Comparison of ENCODE assay signal across 7 mouse cellular contexts in genomic region chr2:153443434-153444240, GRCm38 (mm10). TPM values are rescaled to one million over a fixed set of nuclear protein-coding genes. Genes with fewer than 3 reads are reported as not detected.
A peak's percentile ranks its signal among the peaks of the same experiment; 100 is the strongest.
DNase-seq lines count a peak whose midpoint lies in the region; ATAC-seq and TF ChIP-seq lines count a peak whose summit lies in the region.

No protein-coding gene starts in this region.

- no peaks in the 10 kb centered on the region for H3K9me3 ChIP-seq in forebrain, embryonic 10.5 days
- H3K9me3 ChIP-seq in limb, embryonic 12.5 days, result no peaks in the 10 kb centered on the region
- no peaks in the 10 kb centered on the region for H3K9me3 ChIP-seq in midbrain, embryonic 11.5 days (ENCODE audit: control insufficient read depth, low read length)

- ATAC-seq in limb, embryonic 12.5 days (ENCODE audit: insufficient number of reproducible peaks, insufficient read depth, low FRiP score, low TSS enrichment, low read depth), result peak; percentile 38; the same call in 1 of the 2 replicates
- ATAC-seq in midbrain, embryonic 11.5 days (ENCODE audit: low FRiP score), result peak; percentile 65

- H3K36me3 ChIP-seq in testis, adult 2 months (ENCODE audit: control insufficient read depth, insufficient read depth, low read length), result no peaks in the 10 kb centered on the region; the same call in 1 of the 2 replicates
- H3K36me3 ChIP-seq in forebrain, embryonic 10.5 days (replicated peaks), result no peaks in the 10 kb centered on the region
- no peaks in the 10 kb centered on the region for H3K36me3 ChIP-seq in limb, embryonic 12.5 days
- no peaks in the 10 kb centered on the region for H3K36me3 ChIP-seq in midbrain, embryonic 11.5 days (ENCODE audit: control insufficient read depth, insufficient read depth, low read length)
- no peaks in the 10 kb centered on the region for H3K36me3 ChIP-seq in thymus, adult 2 months (ENCODE audit: control insufficient read depth, insufficient read depth, low read length)

- peak overlapping the region; percentile 87 for H3K9ac ChIP-seq in limb, embryonic 12.5 days (replicated peaks)
- H3K9ac ChIP-seq in midbrain, embryonic 11.5 days (ENCODE audit: low read length), result peak overlapping the region; percentile 73

- no peak for DNase-seq in testis, postnatal 14 days (ENCODE audit: low spot score)
- peak; percentile 51 for DNase-seq in forebrain, embryonic 10.5 days (ENCODE audit: extremely low spot score, low spot score)
- DNase-seq in heart, postnatal 36 days, result peak; percentile 53 to 58
- peak; percentile 97 for DNase-seq in midbrain, embryonic 11.5 days (ENCODE audit: low spot score, missing footprints)
- DNase-seq in thymus, adult 2 months, result peak; percentile 54

- peak overlapping the region; percentile 91 for H3K4me2 ChIP-seq in limb, embryonic 12.5 days
- H3K4me2 ChIP-seq in midbrain, embryonic 11.5 days, result peak overlapping the region; percentile 99

- no peaks in the 10 kb centered on the region for H3K27me3 ChIP-seq in testis, adult 2 months (ENCODE audit: control insufficient read depth, insufficient read depth, low read length)
- peaks cover 16% of the 10 kb centered on the region for H3K27me3 ChIP-seq in forebrain, embryonic 10.5 days (ENCODE audit: poor library complexity, severe bottlenecking)
- H3K27me3 ChIP-seq in limb, embryonic 12.5 days, result no peaks in the 10 kb centered on the region
- no peaks in the 10 kb centered on the region for H3K27me3 ChIP-seq in midbrain, embryonic 11.5 days (ENCODE audit: control insufficient read depth, insufficient read depth, low read length)
- H3K27me3 ChIP-seq in thymus, adult 2 months (ENCODE audit: control insufficient read depth, insufficient read depth, low read length), result no peaks in the 10 kb centered on the region; the same call in 1 of the 2 replicates

- peaks cover 31% of the 10 kb centered on the region for H3K4me1 ChIP-seq in testis, adult 2 months (ENCODE audit: control insufficient read depth, insufficient read depth, low read length)
- H3K4me1 ChIP-seq in forebrain, embryonic 10.5 days, result peaks cover 69% of the 10 kb centered on the region
- peaks cover 37% of the 10 kb centered on the region for H3K4me1 ChIP-seq in limb, embryonic 12.5 days (replicated peaks)
- H3K4me1 ChIP-seq in midbrain, embryonic 11.5 days (ENCODE audit: control insufficient read depth, insufficient read depth, low read length), result peaks cover 31% of the 10 kb centered on the region
- peaks cover 21% of the 10 kb centered on the region for H3K4me1 ChIP-seq in thymus, adult 2 months (replicated peaks; ENCODE audit: control insufficient read depth, insufficient read depth, low read length)

- TF ChIP-seq POLR2A in testis, adult 2 months (IDR thresholded peaks at IDR 0.05; ENCODE audit: control insufficient read depth, low read depth, low read length), result no peak
- no peak for TF ChIP-seq POLR2A in thymus, adult 2 months (IDR thresholded peaks at IDR 0.05; ENCODE audit: control insufficient read depth, extremely low read depth, insufficient read depth, low read length, poor library complexity)

- H3K4me3 ChIP-seq in testis, adult 2 months (ENCODE audit: control insufficient read depth, low read depth, low read length), result peak overlapping the region; percentile 84
- H3K4me3 ChIP-seq in forebrain, embryonic 10.5 days, result peak overlapping the region; percentile 81
- peak overlapping the region; percentile 89 for H3K4me3 ChIP-seq in limb, embryonic 12.5 days (replicated peaks)
- peak overlapping the region; percentile 87 for H3K4me3 ChIP-seq in midbrain, embryonic 11.5 days (ENCODE audit: low read depth, low read length)
- H3K4me3 ChIP-seq in thymus, adult 2 months (ENCODE audit: control insufficient read depth, insufficient read depth, low read length), result peak overlapping the region; percentile 68

- TF ChIP-seq CTCF in testis, adult 2 months (IDR thresholded peaks at IDR 0.05; ENCODE audit: control insufficient read depth, insufficient read depth, insufficient replicate concordance, low read depth, low read length), result no peak
- no peak for TF ChIP-seq CTCF in thymus, adult 2 months (IDR thresholded peaks at IDR 0.05; ENCODE audit: borderline replicate concordance, control insufficient read depth, extremely low read depth, insufficient read depth, low read length, poor library complexity)

- H3K27ac ChIP-seq in testis, adult 2 months (ENCODE audit: control insufficient read depth, insufficient read depth, low read depth, low read length), result no peak overlapping the region
- peak overlapping the region; percentile 91 for H3K27ac ChIP-seq in forebrain, embryonic 10.5 days
- H3K27ac ChIP-seq in limb, embryonic 12.5 days, result peak overlapping the region; percentile 96
- peak overlapping the region; percentile 93 for H3K27ac ChIP-seq in midbrain, embryonic 11.5 days (ENCODE audit: low read depth, low read length)
- no peak overlapping the region for H3K27ac ChIP-seq in thymus, adult 2 months (ENCODE audit: control insufficient read depth, insufficient read depth, low read length)

- under 1% methylated on average over 59 of the region's 59 CpGs for WGBS in forebrain, embryonic 10.5 days
- WGBS in limb, embryonic 12.5 days, result 2% methylated on average over 52 of the region's 59 CpGs
- under 1% methylated on average over 55 of the region's 59 CpGs for WGBS in midbrain, embryonic 11.5 days
- WGBS in thymus, adult 2 months, result under 1% methylated on average over 59 of the region's 59 CpGs

- intact Hi-C loops in heart, postnatal 36 days (cut with DNase I), result loop anchor here (2.0 kb wide), 1 partner anchor 93 kb away; no protein-coding TSS in a partner anchor

RNA-seq across cellular contexts. Expression of gene 4930404H24Rik, which starts 49.0 kb away (rescaled TPM):
- polyA plus RNA-seq in testis, adult 2 months (2012; rRNA removed), result 1.9 and 4.2 TPM in 2 replicates
- polyA plus RNA-seq in forebrain, embryonic 10.5 days (2016; fragmentation: Nextera tagmentation; extraction: Ambion mirVana), result not detected in 2 replicates
- not detected for total RNA-seq in heart, postnatal 36 days (2021)
- polyA plus RNA-seq in limb, embryonic 12.5 days (2016; fragmentation: Nextera tagmentation; extraction: Ambion mirVana), result not detected in 2 replicates
- polyA plus RNA-seq in midbrain, embryonic 11.5 days (2014; fragmentation: Nextera tagmentation; extraction: Ambion mirVana), result not detected in 2 replicates
- polyA plus RNA-seq in thymus, adult 2 months (2012; rRNA removed), result not detected in 2 replicates

Comparison
In these comparisons a context has a peak if more than half of its experiments do, and no peak if none do; other contexts are left out.
1. H3K27ac ChIP-seq: peak in forebrain, embryonic 10.5 days (single experiment), limb, embryonic 12.5 days (single experiment) and midbrain, embryonic 11.5 days (single experiment); none in testis, adult 2 months (single experiment) and thymus, adult 2 months (single experiment).
2. Peak in every context shown above with its lines, with median percentiles within 50 percentile points of each other: H3K4me3 ChIP-seq.